Mouse (Mus musculus) hindbrain, embryonic 10.5 days (tissue): ENCODE data around the gene Svop. TPM values are rescaled to one million over a fixed set of nuclear protein-coding genes. Genes with fewer than 3 reads are reported as not detected.

Experiments
- DNase-seq: peaks from one replicate; pipeline ENCODE4 v3.0.0-alpha.2; 2017; ENCODE audit warnings: low spot score
- H3K27ac ChIP-seq: fragments of 300-500 bp; sonication (generic); 2 replicates; pipeline ENCODE4 v1.5.1; 2016; ENCODE audit warnings: mild to moderate bottlenecking, moderate library complexity
- H3K27me3 ChIP-seq: fragments of 300-500 bp; sonication (generic); 2 replicates; pipeline ENCODE4 v1.6.1; 2016; ENCODE audit warnings: mild to moderate bottlenecking; ENCODE audit not compliant: poor library complexity, insufficient read depth, severe bottlenecking
- H3K36me3 ChIP-seq: fragments of 300-500 bp; sonication (generic); 2 replicates; pipeline ENCODE4 v1.6.1; 2016; ENCODE audit warnings: mild to moderate bottlenecking, moderate library complexity
- H3K4me1 ChIP-seq: fragments of 300-500 bp; sonication (generic); replicated peaks from 2 replicates; pipeline ENCODE4 v1.6.1; 2016; ENCODE audit warnings: mild to moderate bottlenecking
- H3K4me3 ChIP-seq: fragments of 300-500 bp; sonication (generic); 2 replicates; pipeline ENCODE4 v1.5.1; 2016; ENCODE audit warnings: mild to moderate bottlenecking, moderate library complexity
- H3K9me3 ChIP-seq: fragments of 300-500 bp; sonication (generic); 2 replicates; pipeline ENCODE4 v1.6.1; 2016; ENCODE audit warnings: mild to moderate bottlenecking, moderate library complexity
- WGBS: fragments of 180-500 bp; shearing (Covaris S2); methylation state at CpG from one replicate; pipeline ENCODE4 v1.1.7; 2016; 5-methylcytosine and 5-hydroxymethylcytosine counted together
- polyA plus RNA-seq: library from polyadenylated mRNA; unstranded; fragments of >200 nt; fragmentation: Nextera tagmentation; extraction: Ambion mirVana; gene quantifications from 2 replicates; pipeline ENCODE4 v1.2.1, GENCODE M21; 2016

Svop gene
- polyA plus RNA-seq, 1 experiment from 2014 or later: 30.3 TPM

- Histone ChIP-seq H3K4me1 (peaks cover 13% of the 10 kb centered on the region; the same call in 1 of the 2 replicates), H3K9me3 (no peaks in the 10 kb centered on the region), H3K27ac (peak overlapping the region; percentile 30), H3K27me3 (no peaks in the 10 kb centered on the region), H3K4me3 (peak overlapping the region; percentile 25; the same call in 1 of the 2 replicates), H3K36me3 (no peaks in the 10 kb centered on the region)
- DNase-seq: peak; percentile 78
- whole genome bisulfite sequencing: 41% methylated on average over 9 of the region's 9 CpGs
Observed at GRCm38 (mm10) chr5:114052246-114052761, 39.1 kb downstream of the Svop start.

GRCm38 (mm10) chr5:114048731-114049308, 42.5 kb downstream of the Svop start:
- H3K4me3 ChIP-seq: no peak overlapping the region
- H3K4me1 ChIP-seq: peaks cover 13% of the 10 kb centered on the region; the same call in 1 of the 2 replicates
- DNase-seq: no peak
- no peaks in the 10 kb centered on the region for H3K36me3 ChIP-seq
- no peak overlapping the region for H3K27ac ChIP-seq
- no peaks in the 10 kb centered on the region for H3K9me3 ChIP-seq
- WGBS: 66% methylated on average over 12 of the region's 12 CpGs
- no peaks in the 10 kb centered on the region for H3K27me3 ChIP-seq

- no peak for DNase-seq
- no peak overlapping the region for H3K4me3 ChIP-seq
- no peaks in the 10 kb centered on the region for H3K27me3 ChIP-seq
- 84% methylated on average over 5 of the region's 5 CpGs for WGBS
- H3K27ac ChIP-seq: no peak overlapping the region
- H3K4me1 ChIP-seq: peaks cover 13% of the 10 kb centered on the region
- no peaks in the 10 kb centered on the region for H3K9me3 ChIP-seq
- no peaks in the 10 kb centered on the region for H3K36me3 ChIP-seq
Observed at GRCm38 (mm10) chr5:114047182-114047581, 44.2 kb downstream of the Svop start.

GRCm38 (mm10) chr5:114046604-114047003, 44.8 kb downstream of the Svop start:
- Histone ChIP-seq H3K4me1 (peaks cover 18% of the 10 kb centered on the region), H3K36me3 (no peaks in the 10 kb centered on the region), H3K9me3 (no peaks in the 10 kb centered on the region), H3K27me3 (no peaks in the 10 kb centered on the region), H3K4me3 (no peak overlapping the region), H3K27ac (no peak overlapping the region)
- 54% methylated on average over 3 of the region's 3 CpGs for WGBS
- no peak for DNase-seq

- 0 out of 2 replicates have a peak, but pooled peaks cover 2% of the 10 kb centered on the region for H3K27me3 ChIP-seq
- DNase-seq: no peak
- no peaks in the 10 kb centered on the region for H3K9me3 ChIP-seq
- peaks cover 22% of the 10 kb centered on the region for H3K4me1 ChIP-seq
- H3K27ac ChIP-seq: no peak overlapping the region
- WGBS: 80% methylated on average over 3 of the region's 3 CpGs
- no peak overlapping the region for H3K4me3 ChIP-seq
- no peaks in the 10 kb centered on the region for H3K36me3 ChIP-seq
Observed at GRCm38 (mm10) chr5:114046151-114046550, 45.2 kb downstream of the Svop start.

GRCm38 (mm10) chr5:114045134-114045533, 46.2 kb downstream of the Svop start:
- Histone ChIP-seq H3K9me3 (no peaks in the 10 kb centered on the region), H3K4me3 (no peak overlapping the region), H3K27me3 (0 out of 2 replicates have a peak, but pooled peaks cover 6% of the 10 kb centered on the region), H3K4me1 (peaks cover 29% of the 10 kb centered on the region), H3K36me3 (no peaks in the 10 kb centered on the region), H3K27ac (no peak overlapping the region)
- WGBS: 66% methylated on average over 1 of the region's 1 CpGs
- DNase-seq: no peak

GRCm38 (mm10) chr5:114043800-114044199, 47.6 kb downstream of the Svop start:
- no peak for DNase-seq
- 84% methylated on average over 4 of the region's 4 CpGs for WGBS
- Histone ChIP-seq H3K4me1 (peaks cover 24% of the 10 kb centered on the region), H3K27me3 (0 out of 2 replicates have a peak, but pooled peaks cover 6% of the 10 kb centered on the region), H3K27ac (no peak overlapping the region), H3K9me3 (no peaks in the 10 kb centered on the region), H3K4me3 (no peak overlapping the region), H3K36me3 (no peaks in the 10 kb centered on the region)

- Histone ChIP-seq H3K27ac (peak overlapping the region; percentile 41; the same call in 1 of the 2 replicates), H3K4me1 (peaks cover 19% of the 10 kb centered on the region), H3K27me3 (0 out of 2 replicates have a peak, but pooled peaks cover 6% of the 10 kb centered on the region), H3K4me3 (no peak overlapping the region), H3K36me3 (no peaks in the 10 kb centered on the region), H3K9me3 (no peaks in the 10 kb centered on the region)
- WGBS: 29% methylated on average over 15 of the region's 15 CpGs
- peak; percentile 22 for DNase-seq
Observed at GRCm38 (mm10) chr5:114041327-114041930, 49.9 kb downstream of the Svop start.

- H3K27ac ChIP-seq: no peak overlapping the region
- 73% methylated on average over 1 of the region's 1 CpGs for WGBS
- DNase-seq: no peak
- 0 out of 2 replicates have a peak, but pooled peaks cover 6% of the 10 kb centered on the region for H3K27me3 ChIP-seq
- H3K9me3 ChIP-seq: no peaks in the 10 kb centered on the region
- no peaks in the 10 kb centered on the region for H3K36me3 ChIP-seq
- H3K4me1 ChIP-seq: peaks cover 23% of the 10 kb centered on the region
- H3K4me3 ChIP-seq: no peak overlapping the region
Observed at GRCm38 (mm10) chr5:114040911-114041310, 50.5 kb downstream of the Svop start.

GRCm38 (mm10) chr5:114040508-114040907, 50.9 kb downstream of the Svop start:
- DNase-seq: no peak
- 39% methylated on average over 7 of the region's 8 CpGs for WGBS

GRCm38 (mm10) chr5:114035111-114035510, 56.3 kb downstream of the Svop start:
- H3K4me3 ChIP-seq: no peak overlapping the region
- WGBS: 41% methylated on average over 10 of the region's 10 CpGs
- no peaks in the 10 kb centered on the region for H3K27me3 ChIP-seq
- H3K27ac ChIP-seq: peak overlapping the region; percentile 43; the same call in 1 of the 2 replicates
- DNase-seq: no peak
- H3K9me3 ChIP-seq: no peaks in the 10 kb centered on the region
- peaks cover 22% of the 10 kb centered on the region for H3K4me1 ChIP-seq
- H3K36me3 ChIP-seq: peaks cover 5% of the 10 kb centered on the region; the same call in 1 of the 2 replicates

More at GRCm38 (mm10) chr5:114040508-114040907, 50.9 kb downstream of the Svop start:
- Histone ChIP-seq H3K4me1 (peaks cover 26% of the 10 kb centered on the region), H3K27ac (no peak overlapping the region), H3K4me3 (no peak overlapping the region), H3K36me3 (no peaks in the 10 kb centered on the region), H3K27me3 (0 out of 2 replicates have a peak, but pooled peaks cover 6% of the 10 kb centered on the region), H3K9me3 (no peaks in the 10 kb centered on the region)

- no peak for DNase-seq
- Histone ChIP-seq H3K36me3 (peaks cover 5% of the 10 kb centered on the region; the same call in 1 of the 2 replicates), H3K27ac (no peak overlapping the region), H3K4me1 (peaks cover 29% of the 10 kb centered on the region), H3K9me3 (no peaks in the 10 kb centered on the region), H3K27me3 (no peaks in the 10 kb centered on the region), H3K4me3 (no peak overlapping the region)
- WGBS: 81% methylated on average over 7 of the region's 7 CpGs
Observed at GRCm38 (mm10) chr5:114034393-114034792, 57.0 kb downstream of the Svop start.

GRCm38 (mm10) chr5:114032161-114032763, 59.1 kb downstream of the Svop start:
- Histone ChIP-seq H3K36me3 (peaks cover 8% of the 10 kb centered on the region; the same call in 1 of the 2 replicates), H3K27ac (no peak overlapping the region), H3K27me3 (no peaks in the 10 kb centered on the region), H3K4me3 (no peak overlapping the region), H3K9me3 (no peaks in the 10 kb centered on the region), H3K4me1 (peaks cover 30% of the 10 kb centered on the region)
- 89% methylated on average over 3 of the region's 3 CpGs for WGBS
- no peak for DNase-seq
